23 mouse cellular contexts compared by ENCODE assay signal in the genomic region with DNA sequence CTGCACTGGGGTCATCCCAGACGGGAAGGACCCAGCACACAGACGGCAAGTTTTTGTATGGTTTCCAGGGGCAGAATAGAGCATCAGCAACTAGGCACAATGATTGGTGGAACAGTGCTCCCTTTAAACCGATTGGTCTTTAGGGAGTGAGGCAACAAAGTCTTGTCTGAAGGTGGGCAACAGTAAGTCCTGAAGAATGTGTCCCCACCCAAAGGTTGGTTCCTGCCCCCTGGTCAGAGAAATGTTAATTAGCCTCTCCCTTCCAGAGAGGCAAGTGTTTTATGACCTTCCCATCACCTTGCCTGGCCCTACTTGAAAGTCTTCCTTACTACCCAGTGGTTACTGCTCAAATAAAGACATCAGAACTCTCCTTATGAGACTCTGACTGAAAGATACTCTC.
A peak's percentile ranks its signal among the peaks of the same experiment; 100 is the strongest.
DNase-seq lines count a peak whose midpoint lies in the region; ATAC-seq lines count a peak whose summit lies in the region.
"Had no signal": no experiment of that assay in that cellular context is flagged by ENCODE, and none has a peak within 500 bp of the region (broad histone marks: within the 10 kb centered on the region; RNA-seq: fewer than 3 reads in every experiment).

No protein-coding gene starts in this region.

- H3K4me2 ChIP-seq in midbrain, embryonic 16.5 days (ENCODE audit: low read length), result no peak overlapping the region
- H3K4me2 ChIP-seq: embryonic facial prominence, embryonic 13.5 days; embryonic facial prominence, embryonic 15.5 days; forebrain, embryonic 12.5 days had no signal

- H3K36me3 ChIP-seq in midbrain, embryonic 16.5 days (ENCODE audit: control insufficient read depth, insufficient read depth, low read length), result no peaks in the 10 kb centered on the region
- H3K36me3 ChIP-seq: embryonic facial prominence, embryonic 13.5 days; embryonic facial prominence, embryonic 15.5 days; forebrain, embryonic 10.5 days; forebrain, embryonic 12.5 days; G1E had no signal

- DNase-seq in ES-CJ7 (ENCODE audit: low read depth, low spot score) (peak; percentile 80), R1 (ENCODE audit: low read depth, low spot score) (peak; percentile 85), ZHBTc4 (ENCODE audit: low read depth, low spot score) (peak; percentile 49), liver (no peak)
- DNase-seq: adrenal gland, adult 2 months; adrenal gland, postnatal 10 days; adrenal gland, postnatal 25 days; cerebellum, adult 11 months; cerebellum, adult 18-20 months; cerebellum, adult 9-10 months; cerebellum, postnatal 10 days; cerebellum, postnatal 25 days had no signal

- ATAC-seq in megakaryocyte, adult 5-6 weeks (ENCODE audit: poor library complexity, severe bottlenecking), result no peak
- no peak for ATAC-seq in midbrain, embryonic 16.5 days
- ATAC-seq: forebrain, embryonic 14.5 days; forebrain, embryonic 16.5 days; Patski had no signal

- H3K9me3 ChIP-seq in midbrain, embryonic 16.5 days (replicated peaks; ENCODE audit: control insufficient read depth, low read length, poor library complexity, severe bottlenecking), result no peaks in the 10 kb centered on the region
- H3K9me3 ChIP-seq: embryonic facial prominence, embryonic 13.5 days; embryonic facial prominence, embryonic 15.5 days; forebrain, embryonic 10.5 days; forebrain, embryonic 12.5 days had no signal

- no peak overlapping the region for H3K9ac ChIP-seq in midbrain, embryonic 16.5 days (ENCODE audit: low read depth, low read length)
- H3K9ac ChIP-seq: embryonic facial prominence, embryonic 13.5 days; embryonic facial prominence, embryonic 15.5 days; forebrain, embryonic 12.5 days had no signal

- H3K27ac ChIP-seq in midbrain, embryonic 16.5 days (ENCODE audit: low read length), result no peak overlapping the region
- H3K27ac ChIP-seq: embryonic facial prominence, embryonic 13.5 days; embryonic facial prominence, embryonic 15.5 days; forebrain, embryonic 10.5 days; forebrain, embryonic 12.5 days had no signal

- H3K4me3 ChIP-seq in midbrain, embryonic 16.5 days (ENCODE audit: low read depth, low read length), result no peak overlapping the region
- H3K4me3 ChIP-seq: embryonic facial prominence, embryonic 13.5 days; embryonic facial prominence, embryonic 15.5 days; erythroblast, embryonic 14.5 days; forebrain, embryonic 10.5 days; forebrain, embryonic 12.5 days had no signal

- H3K27me3 ChIP-seq in midbrain, embryonic 16.5 days (ENCODE audit: control insufficient read depth, insufficient read depth, low read depth, low read length), result no peaks in the 10 kb centered on the region
- H3K27me3 ChIP-seq: embryonic facial prominence, embryonic 13.5 days; embryonic facial prominence, embryonic 15.5 days; forebrain, embryonic 12.5 days; Patski had no signal

- no peaks in the 10 kb centered on the region for H3K4me1 ChIP-seq in midbrain, embryonic 16.5 days (ENCODE audit: control insufficient read depth, insufficient read depth, low read length)
- H3K4me1 ChIP-seq: embryonic facial prominence, embryonic 13.5 days; embryonic facial prominence, embryonic 15.5 days; forebrain, embryonic 10.5 days; forebrain, embryonic 12.5 days had no signal

- WGBS in midbrain, embryonic 16.5 days, result 79% methylated on average over 3 of the region's 3 CpGs
